Mouse (Mus musculus) hindbrain, postnatal 0 days (tissue): ENCODE results near the gene Slc18a2. TPM values are rescaled to one million over a fixed set of nuclear protein-coding genes. Genes with fewer than 3 reads are reported as not detected.
A peak's percentile ranks its signal among the peaks of the same experiment; 100 is the strongest.

Experiments used
- ATAC-seq: fragments of 200-750 bp; cut with Nextera tagmentation; 2 replicates; pipeline ENCODE4 v1.8.0; 2017; ENCODE audit warnings: mild to moderate bottlenecking, moderate TSS enrichment, moderate library complexity
- DNase-seq: peaks from one replicate; pipeline ENCODE4 v3.0.0-alpha.2; 2015; ENCODE audit warnings: low spot score
- H3K27ac ChIP-seq: fragments of 300-500 bp; sonication (generic); 2 replicates; pipeline ENCODE4 v1.5.1; 2014; ENCODE audit warnings: mild to moderate bottlenecking
- H3K27me3 ChIP-seq: fragments of 300-500 bp; sonication (generic); 2 replicates; pipeline ENCODE4 v1.6.1; 2014; ENCODE audit warnings: low read length, mixed read lengths; ENCODE audit not compliant: insufficient read depth
- H3K36me3 ChIP-seq: fragments of 300-500 bp; sonication (generic); 2 replicates; pipeline ENCODE4 v1.6.1; 2014; ENCODE audit warnings: low read length, mixed read lengths; ENCODE audit not compliant: insufficient read depth
- H3K4me1 ChIP-seq: fragments of 300-500 bp; sonication (generic); 2 replicates; pipeline ENCODE4 v1.6.1; 2014; ENCODE audit warnings: antibody characterized with exemption, low read length, mixed read lengths; ENCODE audit not compliant: insufficient read depth
- H3K4me2 ChIP-seq: fragments of 300-500 bp; sonication (generic); 2 replicates; pipeline ENCODE4 v1.6.1; 2014; ENCODE audit warnings: low read depth, mild to moderate bottlenecking, low read length, moderate library complexity, mixed read lengths
- H3K4me3 ChIP-seq: fragments of 300-500 bp; sonication (generic); 2 replicates; pipeline ENCODE4 v1.5.1; 2014; ENCODE audit warnings: low read length
- H3K9ac ChIP-seq: fragments of 300-500 bp; sonication (generic); replicated peaks from 2 replicates; pipeline ENCODE4 v1.6.1; 2014; ENCODE audit warnings: mild to moderate bottlenecking, low read length, moderate library complexity, mixed read lengths
- H3K9me3 ChIP-seq: fragments of 300-500 bp; sonication (generic); 2 replicates; pipeline ENCODE4 v1.6.1; 2016; ENCODE audit warnings: low read length, mixed read lengths
- CTCF ChIP-seq: IDR thresholded peaks from 2 replicates; pipeline ENCODE4 v1.5.1; 2016; ENCODE audit warnings: antibody characterized with exemption, control low read depth, low read depth
- WGBS: fragments of 180-500 bp; shearing (Covaris S2); extraction: QIAGEN DNeasy Blood & Tissue Kit; methylation state at CpG from one replicate; pipeline ENCODE4 v1.1.7; 2014; 5-methylcytosine and 5-hydroxymethylcytosine counted together
- polyA plus RNA-seq: library from polyadenylated mRNA; unstranded; fragments of >200 nt; fragmentation: Nextera tagmentation; extraction: Ambion mirVana; gene quantifications from 2 replicates; pipeline ENCODE4 v1.2.1, GENCODE M21; 2015
- total RNA-seq: library from RNA; depleted of rRNA; stranded (reverse); fragments of >200 nt; gene quantifications from 2 replicates; pipeline ENCODE4 v1.2.3, GENCODE M21; 2014

The Slc18a2 gene
- total and polyA plus RNA-seq, 2 experiments from 2014 or later = 13.7 to 21.3 TPM

GRCm38 (mm10) chr19:59315308-59315707 is 54.6 kb downstream of the Slc18a2 start:
- H3K9ac ChIP-seq = no peak overlapping the region
- DNase-seq (no peak), ATAC-seq (no peak)
- no peaks in the 10 kb centered on the region for H3K4me1 ChIP-seq
- TF ChIP-seq CTCF = peak; percentile 44; the same call in 1 of the 2 replicates
- H3K9me3 ChIP-seq = no peaks in the 10 kb centered on the region
- H3K27ac ChIP-seq = no peak overlapping the region
- no peaks in the 10 kb centered on the region for H3K27me3 ChIP-seq
- H3K36me3 ChIP-seq = peaks cover 5% of the 10 kb centered on the region; the same call in 1 of the 2 replicates
- H3K4me2 ChIP-seq = no peak overlapping the region
- H3K4me3 ChIP-seq = no peak overlapping the region

- Histone ChIP-seq H3K27ac (no peak overlapping the region), H3K4me1 (no peaks in the 10 kb centered on the region), H3K27me3 (no peaks in the 10 kb centered on the region), H3K9ac (no peak overlapping the region), H3K9me3 (no peaks in the 10 kb centered on the region), H3K36me3 (peaks cover 4% of the 10 kb centered on the region; the same call in 1 of the 2 replicates), H3K4me3 (no peak overlapping the region), H3K4me2 (no peak overlapping the region)
- no peak for ATAC-seq
- DNase-seq = peak; percentile 65
- peak; percentile 69 for TF ChIP-seq CTCF
Measured at GRCm38 (mm10) chr19:59316571-59316970, 55.9 kb downstream of the Slc18a2 start.

GRCm38 (mm10) chr19:59321990-59322389 is 61.3 kb downstream of the Slc18a2 start, which contains the start of gene Rps12-ps3:
Gene Rps12-ps3, plus strand, starts transcription at chr19:59322290.
- no peak for DNase-seq
- H3K27ac ChIP-seq = no peak within 1 kb of the TSS
- 97% methylated on average over 12 of the region's 14 CpGs for WGBS
- H3K27me3 ChIP-seq = no peaks in the 10 kb centered on the region
- 0 out of 2 replicates have a peak, but pooled peaks cover 7% of the 10 kb centered on the region for H3K36me3 ChIP-seq
- H3K4me1 ChIP-seq = no peaks in the 10 kb centered on the region
- H3K9ac ChIP-seq = no peak within 1 kb of the TSS
- ATAC-seq = no peak
- no peak for TF ChIP-seq CTCF
- no peaks in the 10 kb centered on the region for H3K9me3 ChIP-seq
- no peak within 1 kb of the TSS for H3K4me2 ChIP-seq
- no peak within 1 kb of the TSS for H3K4me3 ChIP-seq

GRCm38 (mm10) chr19:59330816-59331225 is 70.1 kb downstream of the Slc18a2 start:
- ATAC-seq = no peak
- no peak for TF ChIP-seq CTCF
- H3K4me3 ChIP-seq = no peak overlapping the region

GRCm38 (mm10) chr19:59336655-59337054 is 76.0 kb downstream of the Slc18a2 start:
- Histone ChIP-seq H3K4me2 (no peak overlapping the region), H3K9me3 (no peaks in the 10 kb centered on the region), H3K9ac (no peak overlapping the region), H3K27me3 (no peaks in the 10 kb centered on the region), H3K4me1 (no peaks in the 10 kb centered on the region), H3K4me3 (no peak overlapping the region), H3K36me3 (no peaks in the 10 kb centered on the region), H3K27ac (no peak overlapping the region)
- no peak for DNase-seq
- 100% methylated on average over 1 of the region's 1 CpGs for whole genome bisulfite sequencing
- TF ChIP-seq CTCF = no peak
- ATAC-seq = no peak

More at GRCm38 (mm10) chr19:59330816-59331225, 70.1 kb downstream of the Slc18a2 start:
- no peak overlapping the region for H3K27ac ChIP-seq
- no peaks in the 10 kb centered on the region for H3K4me1 ChIP-seq
- no peak overlapping the region for H3K9ac ChIP-seq
- no peaks in the 10 kb centered on the region for H3K27me3 ChIP-seq
- no peaks in the 10 kb centered on the region for H3K36me3 ChIP-seq
- no peak overlapping the region for H3K4me2 ChIP-seq
- no peaks in the 10 kb centered on the region for H3K9me3 ChIP-seq
- no peak for DNase-seq

- Histone ChIP-seq H3K27ac (no peak overlapping the region), H3K4me1 (peaks cover 2% of the 10 kb centered on the region; the same call in 1 of the 2 replicates), H3K36me3 (no peaks in the 10 kb centered on the region), H3K9me3 (no peaks in the 10 kb centered on the region), H3K4me3 (no peak overlapping the region), H3K27me3 (no peaks in the 10 kb centered on the region), H3K9ac (no peak overlapping the region), H3K4me2 (no peak overlapping the region)
- TF ChIP-seq CTCF = no peak
- DNase-seq = no peak
- WGBS = 77% methylated on average over 3 of the region's 3 CpGs
- no peak for ATAC-seq
Measured at GRCm38 (mm10) chr19:59337872-59338681, 77.4 kb downstream of the Slc18a2 start.

- Histone ChIP-seq H3K27me3 (no peaks in the 10 kb centered on the region), H3K4me1 (peaks cover 9% of the 10 kb centered on the region), H3K9ac (no peak overlapping the region), H3K4me3 (no peak overlapping the region), H3K36me3 (no peaks in the 10 kb centered on the region), H3K27ac (no peak overlapping the region), H3K4me2 (no peak overlapping the region), H3K9me3 (no peaks in the 10 kb centered on the region)
- ATAC-seq (no peak), DNase-seq (no peak)
- 86% methylated on average over 3 of the region's 3 CpGs for WGBS
- TF ChIP-seq CTCF = no peak
Measured at GRCm38 (mm10) chr19:59339908-59340307, 79.2 kb downstream of the Slc18a2 start.
